Mouse (Mus musculus) megakaryocyte, embryonic 14.5 days (primary cell): Measurements from ENCODE around the gene Mgat4a.

ENCODE experiments used
- FLI1 ChIP-seq: IDR thresholded peaks from 2 replicates; pipeline ENCODE4 v1.6.1; 2012; ENCODE audit warnings: low read length, inconsistent platforms, mixed read lengths
- GATA1 ChIP-seq: IDR thresholded peaks from 3 replicates; pipeline ENCODE4 v1.6.1; 2012; ENCODE audit warnings: mixed read lengths, low read length, inconsistent platforms, borderline replicate concordance

DNA sequence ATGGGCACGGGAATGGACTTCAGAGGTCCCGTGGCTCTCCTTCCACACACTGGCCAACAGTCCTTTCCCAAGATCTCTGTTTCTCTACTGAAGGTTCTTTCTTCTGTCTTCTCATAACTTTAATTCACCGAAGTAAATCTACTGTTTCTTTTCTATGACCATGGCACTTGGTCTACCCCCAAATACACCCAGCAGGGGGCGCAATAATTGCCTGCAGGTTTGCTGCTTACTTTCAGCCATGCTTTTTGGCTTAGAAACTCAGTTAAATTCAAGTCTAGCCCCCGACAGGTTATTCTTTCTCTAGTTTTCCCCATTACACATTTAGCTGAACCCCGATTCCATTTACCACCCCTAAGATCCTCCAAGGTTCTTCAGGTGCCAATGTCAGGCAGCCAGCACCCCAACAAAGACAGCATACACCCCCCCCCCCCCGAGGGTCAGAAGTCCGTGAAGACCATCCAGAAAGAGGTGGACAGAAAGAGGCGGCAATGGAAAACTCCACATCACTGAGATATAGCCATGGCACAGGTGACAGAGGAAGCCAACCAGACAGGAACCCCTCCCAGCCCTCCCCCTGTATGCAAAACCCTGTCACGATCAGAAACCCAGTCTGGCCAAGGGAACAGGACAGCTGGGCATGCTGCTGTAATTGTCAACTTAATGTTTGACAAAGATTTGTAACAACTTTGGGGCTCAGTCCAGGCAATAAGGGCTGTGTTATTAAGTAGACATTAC, 92.3 kb downstream of the Mgat4a start:
- no peak for TF ChIP-seq GATA1
- no peak for TF ChIP-seq FLI1
